Mouse (Mus musculus): ENCODE measurements around the gene Tmc5.

Gene Tmc5

GRCm38 (mm10) chr7:118698882-118699281 is 101.8 kb downstream of the Tmc5 start:
- DNase-seq, result no peak

DNA sequence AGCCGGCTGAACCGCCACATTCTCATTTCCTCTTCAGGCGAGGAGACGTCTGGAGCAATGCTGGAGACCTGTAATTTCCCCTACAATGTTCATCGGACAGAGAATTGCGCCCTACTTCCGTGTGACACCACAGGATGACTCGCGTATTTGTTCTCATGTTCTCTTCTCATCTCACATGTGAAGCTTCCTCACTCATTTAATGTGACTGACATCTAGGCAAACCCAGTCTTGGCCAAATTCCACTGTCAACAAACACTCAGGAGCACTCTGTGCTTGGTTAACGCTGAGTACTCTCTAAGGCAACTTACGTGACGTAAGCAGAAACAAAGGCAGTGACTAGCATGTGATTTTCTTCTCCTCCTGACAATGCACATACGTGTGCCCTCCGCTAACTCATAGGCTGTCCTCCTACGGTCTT is 106.1 kb downstream of the Tmc5 start:
- DNase-seq, result no peak

GRCm38 (mm10) chr7:118704001-118704850 is 107.1 kb downstream of the Tmc5 start:
- DNase-seq, result no peak

DNA sequence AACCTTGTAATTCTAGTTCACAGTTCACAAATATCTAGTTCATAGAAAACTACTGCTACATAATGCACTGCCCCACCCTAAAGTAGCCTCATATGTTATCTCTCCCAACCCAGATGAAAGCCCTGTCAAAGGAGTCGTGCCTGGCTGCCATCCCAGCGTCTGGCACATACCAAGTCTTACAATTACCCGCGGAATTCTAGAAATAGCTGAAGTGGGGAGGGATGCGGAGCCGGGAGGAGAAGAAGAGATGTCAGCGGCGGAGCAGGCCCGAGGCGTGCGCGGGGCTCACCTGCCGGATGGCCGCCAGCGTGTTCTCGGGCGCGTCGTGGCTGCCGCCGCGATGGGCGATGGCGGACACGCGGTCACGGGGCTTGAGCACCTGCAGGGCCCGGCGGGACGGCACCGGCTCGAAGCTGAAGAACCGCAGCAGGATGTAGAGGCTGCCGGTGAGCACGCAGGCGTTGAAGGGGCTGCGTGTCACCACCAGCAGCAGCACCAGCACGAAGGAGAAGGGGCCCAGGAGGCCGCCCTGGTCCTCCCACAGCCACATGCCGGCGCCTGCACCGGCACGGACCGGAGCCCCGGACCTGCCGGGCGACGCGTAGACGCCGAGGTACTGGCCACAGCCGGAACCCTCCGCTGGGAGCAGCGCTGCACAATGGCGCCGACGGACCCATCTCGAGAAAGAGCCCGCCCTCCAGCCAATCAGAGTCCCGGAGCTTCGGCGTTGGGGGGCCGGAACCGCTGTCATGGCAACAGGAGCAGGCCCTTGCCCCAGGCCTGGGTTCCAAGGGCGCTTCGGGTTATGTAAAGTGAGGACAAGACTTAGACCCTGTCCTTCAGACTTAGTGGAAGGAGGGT is 108.2 kb downstream of the Tmc5 start, which contains the start of gene Gde1:
Gde1 (minus strand) TSS at position 678 of the 861 bp plus-strand sequence.
- peak; percentile 93 for DNase-seq

DNA sequence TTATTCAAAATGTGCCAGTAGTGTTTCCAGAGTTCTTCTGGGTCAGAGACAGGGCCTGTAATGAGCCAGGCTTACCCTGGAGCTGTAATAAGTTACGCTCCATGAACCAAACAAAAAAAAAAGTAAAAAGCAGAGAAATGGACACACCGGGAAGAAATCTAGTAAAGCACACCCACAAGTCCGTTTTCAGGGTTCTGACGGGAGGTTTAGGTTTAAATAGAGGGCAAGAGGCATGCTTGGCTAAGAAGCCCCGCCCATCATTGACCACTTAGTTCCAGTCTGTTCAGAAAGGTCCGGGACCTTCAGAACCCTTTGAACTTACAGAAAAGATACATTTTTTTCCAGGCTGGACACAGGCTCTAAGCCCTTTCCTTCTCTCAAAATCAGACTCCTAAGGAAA is 109.0 kb downstream of the Tmc5 start:
- no peak for DNase-seq

GRCm38 (mm10) chr7:118706488-118706887 is 109.4 kb downstream of the Tmc5 start:
- no peak for DNase-seq

DNA sequence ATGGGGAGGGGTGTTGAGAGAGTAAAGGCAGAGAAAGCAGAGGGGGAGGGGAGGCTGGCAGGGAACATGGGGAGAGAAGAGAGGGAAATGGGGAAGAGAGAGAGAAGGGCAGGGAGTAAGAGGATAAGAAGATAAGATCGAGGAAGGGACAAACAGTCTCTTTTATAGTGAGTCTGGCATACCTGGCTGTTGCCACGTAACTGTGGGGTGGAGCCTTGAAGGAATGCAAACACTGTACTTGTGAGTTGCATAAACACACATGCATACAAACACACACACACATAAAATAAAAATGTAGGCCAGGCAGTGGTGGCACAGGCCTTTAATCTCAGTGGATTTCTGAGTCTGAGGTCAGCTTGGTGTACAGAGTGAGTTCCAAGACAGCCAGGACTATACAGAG is 110.1 kb downstream of the Tmc5 start:
- DNase-seq, result no peak

DNA sequence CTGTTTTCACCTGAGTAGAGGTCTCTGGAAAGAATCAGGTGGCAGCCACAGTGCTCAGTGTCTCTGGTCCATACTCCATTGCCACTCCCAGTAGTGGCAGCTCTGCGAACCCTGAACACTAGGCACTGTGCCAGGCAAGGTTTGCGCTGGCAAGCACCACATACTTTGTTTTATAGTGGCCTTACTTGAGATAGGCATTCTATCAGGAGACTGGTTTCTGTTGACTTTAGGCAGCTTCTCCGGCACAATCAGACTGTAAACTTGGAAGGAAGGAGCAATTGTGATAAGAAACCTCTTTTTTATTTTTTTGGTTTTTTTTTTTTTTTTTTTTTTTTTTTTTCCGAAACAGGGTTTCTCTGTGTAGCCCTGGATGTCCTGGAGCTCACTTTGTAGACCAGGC is 110.9 kb downstream of the Tmc5 start:
- DNase-seq, result no peak

DNA sequence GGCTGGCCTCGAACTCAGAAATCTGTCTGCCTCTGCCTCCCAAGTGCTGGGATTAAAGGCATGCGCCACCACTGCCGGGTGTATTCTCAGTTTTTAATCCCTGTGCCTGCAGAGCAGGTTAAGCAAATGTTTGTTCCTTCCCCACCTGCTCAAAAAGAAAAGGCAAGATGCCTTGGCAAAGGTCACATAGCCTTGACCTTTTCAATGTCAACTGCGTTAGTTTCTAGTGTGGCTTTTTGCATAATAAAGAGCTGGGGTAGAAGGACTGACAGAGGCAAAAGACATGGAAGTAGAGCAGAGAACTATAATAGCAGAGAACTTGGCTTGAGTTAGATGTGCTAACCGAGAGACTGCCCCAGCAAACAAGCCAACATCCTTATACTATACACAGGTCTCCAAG is 113.7 kb downstream of the Tmc5 start:
- no peak for DNase-seq

- peak; percentile 88 for DNase-seq
Observed at GRCm38 (mm10) chr7:118712228-118713173, 115.4 kb downstream of the Tmc5 start, which contains the start of gene Ccp110. TSS of gene Ccp110 (plus strand) at chr7:118712552.

DNA sequence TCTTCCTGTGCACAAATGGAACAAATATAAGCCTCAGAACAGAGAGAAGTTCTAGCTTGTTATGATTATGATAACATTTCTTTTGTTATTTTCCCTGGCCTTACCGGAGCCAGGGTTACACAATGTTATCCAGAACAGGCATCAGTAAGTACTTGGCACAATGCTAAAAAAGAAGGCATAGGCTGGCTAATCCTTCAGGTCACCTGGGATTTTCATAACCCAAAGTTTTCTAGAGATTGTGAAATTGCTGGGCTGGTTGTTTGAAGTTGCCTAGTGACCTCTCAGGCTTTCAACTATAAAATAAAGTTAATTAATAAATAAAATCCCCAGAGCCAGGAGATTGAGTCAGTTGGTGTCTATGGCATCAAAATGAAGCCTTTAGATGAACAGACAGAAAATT is 117.8 kb downstream of the Tmc5 start:
- no peak for DNase-seq

GRCm38 (mm10) chr7:118718066-118718465 is 121.0 kb downstream of the Tmc5 start:
- DNase-seq, result no peak

DNA sequence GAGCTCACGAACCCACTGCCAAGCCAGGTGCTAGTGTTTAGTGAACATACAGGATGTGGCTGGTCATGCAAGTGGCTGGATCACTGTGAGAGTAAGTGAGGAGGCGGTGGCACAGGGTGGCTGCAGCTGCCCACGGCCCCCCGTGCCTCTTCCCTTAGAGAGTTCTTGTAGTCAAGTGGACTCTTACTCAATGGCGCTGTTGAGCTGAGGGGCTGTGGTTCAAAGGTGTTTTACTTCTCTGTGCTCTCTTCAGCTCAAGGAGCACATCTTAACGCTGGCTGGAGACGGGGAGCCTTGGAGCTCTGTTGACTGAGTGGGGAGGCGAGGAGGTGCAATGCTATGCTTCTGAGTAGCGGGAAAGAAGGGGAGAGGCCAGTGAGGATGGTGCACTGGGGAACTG is 126.8 kb downstream of the Tmc5 start:
- no peak for DNase-seq

All from thymus, postnatal 4 days (tissue).